Mouse (Mus musculus): ENCODE data around the gene Akap13.
A peak's percentile ranks its signal among the peaks of the same experiment; 100 is the strongest.

Akap13 gene

DNA sequence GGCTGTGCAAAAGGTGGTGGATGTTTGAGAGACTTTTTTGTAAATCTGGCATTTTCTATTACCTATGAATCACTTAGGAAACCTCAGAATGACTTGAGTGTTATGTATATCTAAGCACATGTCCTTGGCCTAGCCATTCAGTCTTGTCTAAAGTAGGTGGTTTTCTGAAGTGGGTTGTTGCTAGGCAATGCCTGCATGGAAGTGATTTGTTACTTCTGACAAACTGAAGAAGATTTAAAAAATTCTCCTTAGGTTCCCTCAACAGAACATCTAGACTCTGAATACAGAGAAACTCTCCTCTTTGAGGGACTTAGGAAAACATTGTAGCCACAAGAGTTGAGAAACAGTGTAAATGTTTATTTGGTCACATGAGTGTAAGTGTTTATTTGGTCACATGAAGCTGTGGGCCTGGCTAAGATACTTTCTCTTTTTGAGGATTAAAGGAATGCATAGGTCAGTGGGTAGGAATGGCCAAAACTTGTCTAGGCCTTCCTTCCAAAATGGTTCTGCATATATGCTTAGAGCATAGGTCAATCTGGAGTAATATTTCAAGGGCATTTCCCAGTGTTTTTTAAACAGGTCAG lies 8.3 kb downstream of the Akap13 start:
- peak in 1 of 2 experiments; percentile 58 for DNase-seq

- DNase-seq, result no peak
These were observed 12.5 kb downstream of the Akap13 start for GRCm38 (mm10) chr7:75467791-75468190.

DNA sequence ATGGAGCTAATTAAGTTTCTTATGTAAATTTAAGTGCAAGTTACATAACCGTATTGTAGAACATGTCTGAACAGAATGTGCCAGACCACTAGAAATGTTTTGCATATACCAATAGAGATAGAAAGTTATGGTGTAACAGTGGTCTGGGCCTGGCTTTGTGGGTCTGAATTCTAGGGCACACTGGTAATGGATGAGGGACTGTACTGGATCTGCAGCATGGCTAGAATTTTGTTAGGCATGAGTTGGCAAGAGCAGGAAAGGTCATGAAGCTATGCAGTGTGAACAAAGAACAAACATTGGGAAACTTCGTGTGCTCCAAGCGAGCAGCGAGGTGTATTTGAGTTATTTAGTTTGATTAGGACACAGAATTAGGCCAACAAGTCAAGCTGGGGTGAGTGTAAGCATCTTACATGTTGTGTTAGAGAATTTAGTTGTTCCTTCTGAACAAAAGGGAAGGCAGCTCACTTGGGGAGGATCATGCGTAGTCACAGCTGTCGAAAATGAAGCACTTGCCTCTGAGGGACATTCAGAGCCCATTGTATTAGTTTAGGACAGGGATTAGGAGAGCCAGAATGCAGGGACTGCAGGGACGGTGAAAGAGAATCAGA lies 15.1 kb downstream of the Akap13 start:
- DNase-seq, result peak; percentile 22 to 53

DNA sequence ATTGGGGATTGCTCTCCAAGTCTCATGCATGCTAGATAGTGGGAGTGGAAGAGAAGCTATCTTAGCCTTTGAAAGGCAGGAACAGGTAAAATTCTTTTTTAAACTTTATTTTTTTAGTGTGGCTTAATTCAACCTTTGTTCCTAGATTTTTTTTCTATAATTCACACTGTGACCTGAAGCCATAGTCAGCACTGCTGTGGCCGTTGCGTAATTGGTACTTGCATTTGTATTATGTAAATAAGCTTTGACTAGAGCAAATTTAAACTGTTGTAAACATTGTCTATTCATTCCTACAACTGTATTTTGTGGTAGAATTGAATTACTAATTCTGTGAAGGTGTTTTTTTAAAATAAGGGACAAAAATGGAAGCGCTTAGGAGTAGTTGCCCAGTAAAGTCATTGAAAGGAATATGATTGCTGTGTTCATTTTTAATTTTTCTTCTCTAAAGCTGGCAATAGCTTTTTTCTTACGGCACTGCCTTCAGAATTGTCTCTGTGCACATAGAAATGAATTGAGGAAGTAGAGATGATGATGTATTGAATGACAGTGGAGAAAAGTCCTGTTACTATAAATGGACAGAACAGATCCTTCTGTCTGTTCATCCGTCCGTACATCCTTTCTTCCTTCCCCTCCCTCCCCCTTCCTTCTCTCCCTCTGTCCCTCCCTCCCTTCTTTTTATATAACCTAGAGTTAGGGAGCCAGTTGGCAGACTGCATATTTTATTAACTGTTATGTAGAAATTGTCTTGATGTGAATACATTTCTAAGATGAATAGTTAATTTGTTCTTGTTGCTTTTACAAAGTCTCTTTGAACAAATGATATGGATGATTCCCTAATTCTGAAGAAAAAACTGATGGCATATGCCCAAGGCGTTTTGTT lies 17.2 kb downstream of the Akap13 start:
- DNase-seq, result no peak

- DNase-seq, result no peak
These were observed 18.0 kb downstream of the Akap13 start for GRCm38 (mm10) chr7:75473294-75473693.

GRCm38 (mm10) chr7:75474064-75474463 lies 18.7 kb downstream of the Akap13 start:
- DNase-seq, result no peak

DNA sequence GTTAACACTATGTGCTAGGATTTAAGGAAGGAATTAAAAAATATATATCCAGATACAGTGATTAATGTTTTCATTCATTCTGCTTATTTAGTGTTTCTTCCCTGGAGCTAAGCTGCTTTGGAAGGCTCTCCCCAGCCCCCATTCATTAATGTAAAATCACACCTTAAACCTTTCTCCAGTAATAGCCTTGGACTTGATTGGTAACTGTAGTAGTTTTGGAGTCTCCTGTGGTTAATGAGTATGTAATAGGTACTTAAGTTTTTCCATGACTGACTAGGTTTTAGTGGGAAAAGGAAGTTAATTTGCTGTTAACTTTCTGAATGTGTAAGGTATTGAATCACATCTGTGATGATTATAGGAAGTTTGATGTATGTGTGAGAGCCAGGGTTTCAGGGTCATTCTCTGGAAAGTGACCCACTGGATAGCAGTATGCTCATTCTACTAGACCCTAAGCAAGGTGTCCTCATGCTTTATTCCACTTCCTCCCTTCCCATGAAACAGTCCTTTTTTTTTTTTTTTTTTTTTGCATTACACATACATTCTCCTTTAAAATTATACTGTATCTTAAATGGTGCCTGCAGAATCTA lies 19.3 kb downstream of the Akap13 start:
- no peak for DNase-seq

- DNase-seq, result no peak
These were observed 22.7 kb downstream of the Akap13 start for GRCm38 (mm10) chr7:75478060-75478459.

- DNase-seq, result no peak
These were observed 25.5 kb downstream of the Akap13 start for GRCm38 (mm10) chr7:75480721-75481426.

- DNase-seq, result no peak
These were observed 30.7 kb downstream of the Akap13 start for GRCm38 (mm10) chr7:75486031-75486430.

- DNase-seq, result no peak
These were observed 40.7 kb downstream of the Akap13 start for GRCm38 (mm10) chr7:75495941-75496441.

DNA sequence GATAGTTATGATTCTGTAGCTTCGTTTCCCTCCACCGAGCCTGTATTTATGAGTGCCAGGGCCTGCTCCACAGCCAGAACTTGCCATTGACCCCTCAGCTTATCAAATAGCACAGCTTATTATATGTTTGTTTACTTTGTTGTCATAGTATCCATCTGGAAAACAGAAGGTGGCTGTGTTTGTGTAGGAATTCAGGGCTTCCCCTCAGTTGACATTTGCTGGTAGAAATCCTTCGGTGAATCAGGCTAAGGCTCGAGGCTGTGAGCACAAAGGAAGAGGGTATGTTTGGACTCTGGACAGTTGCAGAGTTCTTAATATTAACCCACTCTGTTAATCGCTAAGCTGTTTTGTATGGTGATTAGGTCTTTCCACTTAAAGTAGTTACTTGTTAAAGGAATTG lies 43.3 kb downstream of the Akap13 start:
- peak in 1 of 2 experiments; percentile 26 for DNase-seq

DNA sequence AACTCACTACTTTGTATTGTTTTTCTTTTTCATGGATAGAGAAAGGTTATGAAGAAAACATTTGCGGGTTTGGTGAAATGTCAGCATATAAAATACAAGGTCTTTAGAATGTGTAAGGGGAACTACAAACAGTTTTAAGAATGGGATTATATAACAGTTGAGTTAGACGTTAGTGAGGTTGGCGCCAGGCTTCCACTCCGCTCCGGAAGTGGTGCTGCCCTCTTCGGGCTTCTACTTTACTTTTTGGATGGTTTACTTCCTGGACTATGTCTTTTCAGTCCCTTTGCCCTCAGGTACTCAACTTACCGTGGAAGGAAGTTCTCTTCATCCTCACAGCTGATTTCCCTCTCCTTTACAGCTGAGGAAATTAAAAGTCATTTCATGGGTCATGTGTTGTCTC lies 43.9 kb downstream of the Akap13 start:
- no peak for DNase-seq

DNA sequence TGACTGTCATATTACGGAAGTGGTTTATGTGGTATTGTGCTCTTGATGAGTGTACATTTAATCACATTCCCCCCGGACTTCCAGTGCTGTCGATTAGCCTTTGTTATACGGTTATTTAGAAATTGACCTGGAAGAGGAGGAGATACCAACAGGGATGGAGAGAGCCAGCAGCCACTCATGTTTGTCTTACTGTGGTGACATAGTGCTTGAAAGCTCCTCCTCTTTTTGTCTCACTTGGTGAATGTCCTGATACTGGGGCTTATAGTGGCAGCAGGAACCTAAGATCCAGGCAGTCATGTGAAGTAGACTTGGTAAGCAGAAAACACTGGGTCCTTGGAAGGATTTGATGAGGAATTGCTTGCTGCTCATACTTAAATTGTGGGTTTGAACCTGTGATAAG lies 44.8 kb downstream of the Akap13 start:
- no peak for DNase-seq

- no peak for DNase-seq
These were observed 45.5 kb downstream of the Akap13 start for GRCm38 (mm10) chr7:75500793-75501192.

GRCm38 (mm10) chr7:75504524-75504923 lies 49.2 kb downstream of the Akap13 start:
- no peak for DNase-seq

DNA sequence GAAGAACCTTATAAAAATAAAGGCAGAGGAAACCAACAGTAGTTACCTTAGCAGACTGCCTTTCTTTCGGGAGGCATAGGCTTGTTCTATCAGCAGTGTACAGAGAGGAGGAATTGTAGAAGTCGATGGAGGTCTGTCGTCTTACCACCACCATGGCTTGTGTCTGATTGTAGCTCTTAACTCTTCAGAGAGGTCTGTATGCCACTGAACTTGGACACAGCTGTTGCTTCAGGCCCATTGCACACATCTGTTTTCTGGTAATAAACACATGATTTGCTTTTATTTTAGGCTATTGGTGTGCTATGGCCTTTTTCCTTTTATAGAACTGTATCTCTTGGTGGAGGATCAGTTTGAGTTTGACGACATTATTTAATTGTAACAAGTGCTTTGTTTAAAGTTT lies 51.3 kb downstream of the Akap13 start:
- no peak for DNase-seq

DNA sequence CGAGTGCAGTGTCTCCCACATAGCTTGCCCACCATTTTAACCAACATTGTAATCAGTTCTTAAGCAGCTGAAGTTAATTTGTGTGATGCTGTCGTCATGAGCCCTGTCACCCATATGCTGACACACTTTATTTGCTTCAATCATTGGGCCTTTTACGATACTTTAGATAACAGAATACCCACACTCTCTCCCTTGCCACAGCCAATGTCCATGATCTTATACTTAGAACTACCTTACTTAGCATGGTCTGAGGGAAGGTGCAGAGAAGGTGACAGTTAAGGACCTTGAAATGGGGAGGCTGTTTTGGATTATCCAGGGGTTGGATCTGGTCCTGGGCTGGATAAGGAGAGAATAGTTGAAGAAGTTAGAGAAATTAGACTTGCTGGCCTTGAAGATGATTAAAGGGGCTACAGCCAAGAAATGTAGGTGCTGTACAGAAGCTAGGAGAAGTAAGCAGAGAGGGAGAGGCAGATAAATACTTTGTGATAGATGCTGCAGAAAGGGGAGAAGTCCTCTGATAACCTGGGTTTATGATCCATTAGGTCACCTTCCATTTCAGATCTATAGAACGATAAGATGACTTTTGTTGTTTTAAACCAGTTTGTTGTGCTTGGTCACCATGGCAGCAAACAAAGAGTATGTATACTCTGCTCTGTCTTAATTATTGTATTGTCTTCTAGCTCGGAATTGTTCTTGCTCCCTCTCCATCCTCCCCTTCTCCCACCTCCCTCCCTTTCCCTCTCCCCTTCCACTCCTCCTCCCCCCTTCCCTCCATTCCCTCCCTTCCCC lies 53.9 kb downstream of the Akap13 start:
- no peak for DNase-seq

DNA sequence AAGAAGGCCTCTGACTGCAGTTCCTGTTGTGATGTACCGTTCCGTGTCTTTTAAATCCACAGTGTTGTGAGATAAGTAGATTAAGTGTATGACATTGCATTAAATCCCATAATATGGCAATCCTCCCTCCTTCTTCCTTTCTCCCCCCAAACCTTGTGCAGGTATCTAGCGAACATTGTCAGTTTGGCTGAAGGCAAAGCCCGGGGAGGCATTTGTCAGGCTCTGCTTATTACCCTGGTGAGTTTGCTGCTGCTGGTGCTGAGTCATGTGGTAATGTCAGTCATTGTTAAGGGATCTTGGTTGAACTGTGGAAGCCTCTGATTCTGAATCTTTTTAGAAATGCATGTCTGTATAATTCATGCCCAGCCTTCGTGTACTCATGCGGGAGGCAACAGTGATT lies 60.1 kb downstream of the Akap13 start:
- DNase-seq, result no peak

DNA sequence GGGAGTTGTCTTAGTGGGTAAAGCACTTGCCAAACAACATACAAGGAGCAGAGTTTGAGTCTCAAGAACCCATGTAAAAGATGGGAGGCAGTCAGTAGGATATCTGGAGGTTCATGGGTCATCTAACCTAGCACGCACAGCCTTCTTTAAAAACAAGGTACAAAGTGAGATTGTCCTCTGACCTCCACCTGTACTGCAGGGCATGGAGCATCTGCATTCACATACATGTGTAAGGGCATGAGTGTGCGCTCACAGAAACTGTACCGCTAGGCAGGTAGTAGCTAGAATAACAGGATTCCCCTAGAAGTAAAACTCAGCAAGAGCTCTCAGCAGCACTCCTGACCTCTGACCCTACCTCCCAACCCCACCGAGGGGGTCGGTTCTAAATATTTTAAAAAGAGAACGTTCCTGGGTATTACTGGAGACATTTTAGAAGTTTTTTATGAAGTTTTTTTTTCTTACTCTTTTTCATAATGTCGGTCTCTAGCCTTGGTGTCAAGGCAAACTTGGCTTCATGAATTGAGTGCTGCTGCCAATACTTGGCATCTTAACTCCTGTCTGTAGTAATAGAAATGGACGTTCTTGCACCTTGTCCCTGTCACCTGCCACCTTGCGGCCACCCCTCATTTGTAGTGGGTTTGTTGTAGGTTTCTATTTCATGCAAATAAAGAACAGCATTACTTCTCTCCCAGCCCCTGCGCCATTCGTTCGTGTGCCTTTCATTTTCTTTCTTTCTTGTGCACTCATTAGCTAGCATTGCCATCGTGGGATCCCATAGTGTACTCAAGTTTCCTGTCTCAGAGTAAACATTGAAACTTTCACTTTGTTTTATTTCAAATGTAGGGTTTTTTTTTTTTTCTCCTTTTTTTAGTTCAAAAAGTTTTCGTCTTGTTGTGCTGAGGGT lies 61.6 kb downstream of the Akap13 start:
- DNase-seq, result no peak

- no peak for DNase-seq
These were observed 65.2 kb downstream of the Akap13 start for GRCm38 (mm10) chr7:75520531-75520930.
